7 mouse cellular contexts compared by ENCODE assay signal in genomic region chr8:94035200-94035599, GRCm38 (mm10). TPM values are rescaled to one million over a fixed set of nuclear protein-coding genes. Genes with fewer than 3 reads are reported as not detected.
DNase-seq lines count a peak whose midpoint lies in the region; ATAC-seq lines count a peak whose summit lies in the region.

No protein-coding gene starts in this region.

- intact Hi-C loops in gastrocnemius, postnatal 14 days (cut with DNase I; ENCODE audit: low total_unique reads) = no loop called here

- no peaks in the 10 kb centered on the region for H3K27me3 ChIP-seq in lung, embryonic 15.5 days
- H3K27me3 ChIP-seq in forebrain, embryonic 12.5 days = no peaks in the 10 kb centered on the region
- H3K27me3 ChIP-seq in limb, embryonic 15.5 days = no peaks in the 10 kb centered on the region
- no peaks in the 10 kb centered on the region for H3K27me3 ChIP-seq in stomach, embryonic 16.5 days (ENCODE audit: control insufficient read depth, insufficient read depth, low read length)

- 43% methylated on average over 5 of the region's 5 CpGs for WGBS in lung, embryonic 15.5 days
- WGBS in forebrain, embryonic 12.5 days = 73% methylated on average over 5 of the region's 5 CpGs
- WGBS in limb, embryonic 15.5 days = 47% methylated on average over 5 of the region's 5 CpGs
- WGBS in stomach, embryonic 16.5 days = 44% methylated on average over 5 of the region's 5 CpGs

- peak overlapping the region; percentile 92; the same call in 1 of the 2 replicates for H3K4me3 ChIP-seq in lung, embryonic 15.5 days
- H3K4me3 ChIP-seq in forebrain, embryonic 12.5 days (replicated peaks) = peak overlapping the region; percentile 73
- peak overlapping the region; percentile 84; the same call in 1 of the 2 replicates for H3K4me3 ChIP-seq in limb, embryonic 15.5 days
- H3K4me3 ChIP-seq in stomach, embryonic 16.5 days (replicated peaks; ENCODE audit: low read length) = peak overlapping the region; percentile 10

- H3K4me2 ChIP-seq in lung, embryonic 15.5 days = peak overlapping the region; percentile 69
- H3K4me2 ChIP-seq in forebrain, embryonic 12.5 days = peak overlapping the region; percentile 84
- peak overlapping the region; percentile 54 for H3K4me2 ChIP-seq in limb, embryonic 15.5 days
- H3K4me2 ChIP-seq in stomach, embryonic 16.5 days (ENCODE audit: low read depth, low read length) = peak overlapping the region; percentile 89

- no peak for ATAC-seq in lung, embryonic 15.5 days (ENCODE audit: borderline replicate concordance, extremely low read depth, low FRiP score, low TSS enrichment)
- no peak for ATAC-seq in forebrain, embryonic 12.5 days (ENCODE audit: low FRiP score)
- ATAC-seq in limb, embryonic 15.5 days (ENCODE audit: insufficient number of reproducible peaks, low FRiP score, low TSS enrichment, low read depth) = no peak
- no peak for ATAC-seq in stomach, embryonic 16.5 days (ENCODE audit: insufficient read depth, low FRiP score)

- H3K36me3 ChIP-seq in lung, embryonic 15.5 days = peaks cover 11% of the 10 kb centered on the region
- peaks cover 12% of the 10 kb centered on the region for H3K36me3 ChIP-seq in forebrain, embryonic 12.5 days (replicated peaks)
- peaks cover 9% of the 10 kb centered on the region; the same call in 1 of the 2 replicates for H3K36me3 ChIP-seq in limb, embryonic 15.5 days
- H3K36me3 ChIP-seq in stomach, embryonic 16.5 days (ENCODE audit: control insufficient read depth, insufficient read depth, low read length) = no peaks in the 10 kb centered on the region

- peaks cover 22% of the 10 kb centered on the region for H3K4me1 ChIP-seq in lung, embryonic 15.5 days
- peaks cover 36% of the 10 kb centered on the region for H3K4me1 ChIP-seq in forebrain, embryonic 12.5 days
- H3K4me1 ChIP-seq in limb, embryonic 15.5 days = peaks cover 15% of the 10 kb centered on the region
- peaks cover 19% of the 10 kb centered on the region for H3K4me1 ChIP-seq in stomach, embryonic 16.5 days (ENCODE audit: control insufficient read depth, insufficient read depth, low read length)

- no peaks in the 10 kb centered on the region for H3K9me3 ChIP-seq in lung, embryonic 15.5 days
- no peaks in the 10 kb centered on the region for H3K9me3 ChIP-seq in forebrain, embryonic 12.5 days
- no peaks in the 10 kb centered on the region for H3K9me3 ChIP-seq in limb, embryonic 15.5 days
- no peaks in the 10 kb centered on the region for H3K9me3 ChIP-seq in stomach, embryonic 16.5 days (replicated peaks; ENCODE audit: control insufficient read depth, low read length)

- DNase-seq in lung, postnatal 14 days = no peak
- DNase-seq in MN1 (ENCODE audit: low spot score) = no peak
- no peak for DNase-seq in gastrocnemius, postnatal 14 days

- H3K9ac ChIP-seq in lung, embryonic 15.5 days = peak overlapping the region; percentile 4; the same call in 1 of the 2 replicates
- H3K9ac ChIP-seq in forebrain, embryonic 12.5 days = peak overlapping the region; percentile 47
- H3K9ac ChIP-seq in limb, embryonic 15.5 days = no peak overlapping the region
- peak overlapping the region; percentile 24; the same call in 1 of the 2 replicates for H3K9ac ChIP-seq in stomach, embryonic 16.5 days (ENCODE audit: low read length)

- no peak overlapping the region for H3K27ac ChIP-seq in lung, embryonic 15.5 days
- H3K27ac ChIP-seq in forebrain, embryonic 12.5 days = no peak overlapping the region
- H3K27ac ChIP-seq in limb, embryonic 15.5 days = no peak overlapping the region
- H3K27ac ChIP-seq in stomach, embryonic 16.5 days (ENCODE audit: low read length) = no peak overlapping the region

RNA-seq across cellular contexts. Expression of gene Nudt21, which starts 1.6 kb away (rescaled TPM):
- 111 and 113 TPM in 2 replicates for polyA plus RNA-seq in lung, embryonic 15.5 days (2015; fragmentation: Nextera tagmentation; extraction: Ambion mirVana)
- 205 and 206 TPM in 2 replicates for polyA plus RNA-seq in forebrain, embryonic 12.5 days (2016; fragmentation: Nextera tagmentation; extraction: Ambion mirVana)
- polyA plus RNA-seq in limb, embryonic 15.5 days (2015; fragmentation: Nextera tagmentation; extraction: Ambion mirVana) = 86.4 and 88.6 TPM in 2 replicates
- polyA plus RNA-seq in stomach, embryonic 16.5 days (2015; fragmentation: Nextera tagmentation; extraction: Ambion mirVana) = 86.7 and 97.0 TPM in 2 replicates
- 10 to 100 TPM; 14.6 to 18.5 TPM for total RNA-seq in gastrocnemius, postnatal 14 days (2021)

RNA-seq across cellular contexts. Expression of gene Ogfod1, which starts 1.8 kb away (rescaled TPM):
- polyA plus RNA-seq in lung, embryonic 15.5 days (2015; fragmentation: Nextera tagmentation; extraction: Ambion mirVana) = 10.6 and 13.7 TPM in 2 replicates
- 15.0 and 15.9 TPM in 2 replicates for polyA plus RNA-seq in forebrain, embryonic 12.5 days (2016; fragmentation: Nextera tagmentation; extraction: Ambion mirVana)
- polyA plus RNA-seq in limb, embryonic 15.5 days (2015; fragmentation: Nextera tagmentation; extraction: Ambion mirVana) = 12.8 and 13.1 TPM in 2 replicates
- 15.5 and 16.1 TPM in 2 replicates for polyA plus RNA-seq in stomach, embryonic 16.5 days (2015; fragmentation: Nextera tagmentation; extraction: Ambion mirVana)
- total RNA-seq in gastrocnemius, postnatal 14 days (2021) = 10 to 100 TPM; 14.5 to 15.2 TPM

RNA-seq across cellular contexts. Expression of gene Amfr, which starts 22.6 kb away (rescaled TPM):
- 48.5 and 49.6 TPM in 2 replicates for polyA plus RNA-seq in lung, embryonic 15.5 days (2015; fragmentation: Nextera tagmentation; extraction: Ambion mirVana)
- 66.3 and 68.5 TPM in 2 replicates for polyA plus RNA-seq in forebrain, embryonic 12.5 days (2016; fragmentation: Nextera tagmentation; extraction: Ambion mirVana)
- polyA plus RNA-seq in limb, embryonic 15.5 days (2015; fragmentation: Nextera tagmentation; extraction: Ambion mirVana) = 39.0 and 41.5 TPM in 2 replicates
- 27.7 and 27.8 TPM in 2 replicates for polyA plus RNA-seq in stomach, embryonic 16.5 days (2015; fragmentation: Nextera tagmentation; extraction: Ambion mirVana)
- 10 to 100 TPM; 69.7 to 70.6 TPM for total RNA-seq in gastrocnemius, postnatal 14 days (2021)

Comparison
In these comparisons a context has a peak if more than half of its experiments do, and no peak if none do; other contexts are left out.
1. H3K4me3 ChIP-seq: peak in every context shown above with its lines; median percentile 92 in lung, embryonic 15.5 days; 84 in limb, embryonic 15.5 days; 73 in forebrain, embryonic 12.5 days; 10 in stomach, embryonic 16.5 days.